Mouse (Mus musculus): Measurements from ENCODE around the gene Gm6164. TPM values are rescaled to one million over a fixed set of nuclear protein-coding genes. Genes with fewer than 3 reads are reported as not detected.

The Gm6164 gene
- polyA plus RNA-seq (2021; fragmentation: Nextera tagmentation), result not detected in 2 replicates
- long read RNA-seq, experiment 1, result 0 reads
- long read RNA-seq, experiment 2, result 0 reads

DNA sequence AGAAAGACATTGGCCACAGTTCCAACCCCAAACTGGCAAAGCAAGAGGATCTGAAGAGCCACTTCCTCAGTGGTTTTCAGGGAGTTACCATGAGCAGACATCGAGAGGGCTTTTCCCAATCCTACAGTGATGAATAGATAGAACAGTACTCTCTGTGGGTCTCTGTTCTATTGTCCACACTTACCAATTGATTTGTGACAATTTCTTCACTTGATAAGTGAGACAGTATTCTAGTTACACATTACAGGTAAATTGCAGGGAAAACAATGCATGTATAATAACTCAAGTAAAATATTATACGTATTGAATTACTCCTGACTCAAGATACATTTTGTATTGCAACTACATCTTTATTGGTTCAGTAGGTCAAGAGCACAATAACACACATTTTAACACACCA lies at the start of gene Gm6164:
Gm6164 (minus strand) TSS at position 101 of the 400 bp plus-strand sequence.

DNA sequence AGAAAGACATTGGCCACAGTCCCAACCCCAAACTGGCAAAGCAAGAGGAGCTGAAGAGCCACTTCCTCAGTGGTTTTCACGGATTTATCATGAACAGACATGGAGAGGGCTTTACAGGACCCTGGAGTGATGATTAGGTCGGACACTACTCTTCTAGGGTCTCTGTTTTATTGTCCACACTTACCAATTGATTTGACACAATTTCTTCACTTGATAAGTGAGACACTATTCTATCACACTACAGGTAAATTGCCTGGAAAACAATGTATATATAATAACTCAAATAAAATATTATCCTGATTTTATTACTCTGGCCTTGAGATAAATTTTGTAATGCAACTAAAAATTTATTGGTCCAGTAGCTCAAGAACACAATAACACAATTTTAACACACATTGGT lies 28.3 kb upstream of the Gm6164 start, which contains the start of gene Gm4498:
Gm4498 (minus strand) TSS at position 101 of the 400 bp plus-strand sequence.

DNA sequence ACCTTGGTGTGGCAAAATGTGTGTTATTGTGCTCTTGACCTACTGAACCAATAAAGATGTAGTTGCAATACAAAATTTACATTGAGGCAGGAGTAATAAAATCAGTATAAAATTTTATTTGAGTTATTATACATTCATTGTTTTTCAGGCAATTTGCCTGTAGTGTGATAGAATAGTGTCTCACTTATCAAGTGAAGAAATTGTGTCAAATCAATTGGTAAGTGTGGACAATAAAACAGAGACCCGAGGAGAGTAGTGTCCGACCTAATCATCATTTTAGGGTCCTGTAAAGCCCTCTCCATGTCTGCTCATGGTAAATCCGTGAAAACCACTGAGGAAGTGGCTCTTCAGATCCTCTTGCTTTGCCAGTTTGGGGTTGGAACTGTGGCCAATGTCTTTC lies 12.0 kb downstream of the Gm6164 start, which contains the start of gene Vmn1r95:
Vmn1r95 (plus strand) TSS at position 301 of the 400 bp plus-strand sequence.

DNA sequence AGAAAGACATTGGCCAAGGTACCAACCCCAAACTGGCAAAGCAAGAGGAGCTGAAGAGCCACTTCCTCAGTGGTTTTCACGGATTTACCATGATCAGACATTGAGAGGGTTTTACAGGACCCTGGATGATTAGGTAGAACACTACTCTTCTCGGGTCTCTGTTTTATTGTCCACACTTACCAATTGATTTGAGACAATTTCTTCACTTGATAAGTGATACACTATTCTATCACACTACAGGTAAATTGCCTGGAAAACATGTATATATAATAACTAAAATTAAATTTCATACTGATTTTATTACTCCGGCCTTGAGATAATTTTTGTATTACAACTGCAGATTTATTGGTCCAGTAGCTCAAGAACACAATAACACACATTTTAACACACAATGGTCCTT lies 37.1 kb downstream of the Gm6164 start, which contains the start of gene Vmn1r94:
Vmn1r94 (minus strand) TSS at position 101 of the 400 bp plus-strand sequence.

Other genes with a start within 250 kb of the Gm6164 start
- 0.13 TPM in 1 of 2 replicates, not detected in the other for gene Ceacam20, start 240.2 kb downstream of the Gm6164 start, polyA plus RNA-seq (2021; fragmentation: Nextera tagmentation)
- gene Nlrp9b, start 214.1 kb downstream of the Gm6164 start, polyA plus RNA-seq (2021; fragmentation: Nextera tagmentation), result not detected in 2 replicates
- not detected in 2 replicates for gene Vmn1r91, start 105.9 kb downstream of the Gm6164 start, polyA plus RNA-seq (2021; fragmentation: Nextera tagmentation)
- gene Gm16442, start 83.0 kb downstream of the Gm6164 start, polyA plus RNA-seq (2021; fragmentation: Nextera tagmentation), result not detected in 2 replicates
- not detected in 2 replicates for gene Vmn1r93, start 66.5 kb downstream of the Gm6164 start, polyA plus RNA-seq (2021; fragmentation: Nextera tagmentation)
- not detected in 2 replicates for gene Vmn1r94, start 37.2 kb downstream of the Gm6164 start, polyA plus RNA-seq (2021; fragmentation: Nextera tagmentation)
- gene Vmn1r95, start 11.9 kb downstream of the Gm6164 start, polyA plus RNA-seq (2021; fragmentation: Nextera tagmentation), result not detected in 2 replicates
- not detected in 2 replicates for gene Gm4498, start 28.2 kb upstream of the Gm6164 start, polyA plus RNA-seq (2021; fragmentation: Nextera tagmentation)
- gene Gm5890, start 57.2 kb upstream of the Gm6164 start, polyA plus RNA-seq (2021; fragmentation: Nextera tagmentation), result not detected in 2 replicates
- not detected in 2 replicates for gene Gm4133, start 128.5 kb upstream of the Gm6164 start, polyA plus RNA-seq (2021; fragmentation: Nextera tagmentation)
- gene Gm5728, start 169.8 kb upstream of the Gm6164 start, polyA plus RNA-seq (2021; fragmentation: Nextera tagmentation), result not detected in 2 replicates
- gene Vmn1r100, start 212.3 kb upstream of the Gm6164 start, polyA plus RNA-seq (2021; fragmentation: Nextera tagmentation), result not detected in 2 replicates
- gene Vmn1r101, start 237.0 kb upstream of the Gm6164 start, polyA plus RNA-seq (2021; fragmentation: Nextera tagmentation), result not detected in 2 replicates

Measured in left cerebral cortex, adult 6 months (tissue).